Mouse (Mus musculus) layer of hippocampus, adult 9-10 months (tissue): ENCODE results near the gene Klrb1f.
"Not testable (repeated sequence)": the region's sequence is repeated elsewhere in the genome, so short reads cannot be mapped to it uniquely, and the experiment has no call there.

Source experiments
- DNase-seq: peaks from one replicate; pipeline ENCODE4 v3.0.0; 2022; ENCODE audit warnings: low spot score

The Klrb1f gene

DNA sequence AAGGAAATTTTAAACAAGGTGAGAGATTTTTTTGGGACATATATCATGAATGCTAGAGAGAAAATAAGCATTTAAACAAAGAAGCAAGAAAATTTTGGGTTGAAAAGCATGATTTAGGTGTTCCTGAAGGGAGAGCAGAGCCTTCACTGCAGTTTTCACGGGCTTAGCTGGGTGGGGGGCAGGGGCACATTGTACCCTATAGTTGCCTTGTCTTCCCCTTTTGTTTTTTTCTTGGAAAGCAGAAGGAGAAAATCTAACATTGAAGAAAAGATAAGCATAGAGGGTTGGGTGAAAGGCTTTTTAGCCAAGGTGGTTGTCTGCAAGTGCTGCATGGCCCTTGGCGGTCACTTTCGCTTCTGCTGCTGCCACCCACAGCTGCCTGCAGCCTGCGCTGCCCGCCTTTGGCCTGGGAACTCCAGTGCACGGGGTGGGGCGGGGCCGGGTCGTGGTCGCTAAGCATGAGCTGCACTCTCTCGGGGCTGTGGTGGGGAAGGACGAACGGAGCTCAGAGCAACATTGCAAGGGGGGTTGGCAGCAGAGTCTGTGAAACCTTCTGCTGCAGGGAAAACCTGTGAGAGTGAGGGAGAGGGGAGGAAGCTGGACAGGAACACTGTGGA is 3.3 kb downstream of the Klrb1f start:
- no peak for DNase-seq

- no peak for DNase-seq
Measured at GRCm38 (mm10) chr6:129049596-129050251, 4.0 kb downstream of the Klrb1f start.

DNA sequence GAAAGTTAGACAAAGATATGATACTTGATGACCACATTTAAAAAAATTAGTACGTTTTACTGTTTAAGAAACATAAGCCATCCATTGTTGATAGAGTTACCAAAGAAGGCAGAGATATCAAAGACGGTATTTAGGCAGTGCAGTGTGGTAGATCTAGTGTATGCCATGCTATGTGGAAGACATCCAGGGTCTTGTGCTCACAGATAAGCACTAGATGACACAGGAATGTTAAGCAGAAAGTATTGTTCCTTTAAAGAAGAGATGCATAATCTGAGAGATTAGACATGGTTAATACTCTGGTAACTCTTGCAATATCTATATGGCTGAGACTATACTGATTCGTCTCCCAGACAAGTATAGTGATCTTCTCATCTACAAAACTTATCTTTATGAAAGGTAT is 5.4 kb downstream of the Klrb1f start:
- no peak for DNase-seq

DNA sequence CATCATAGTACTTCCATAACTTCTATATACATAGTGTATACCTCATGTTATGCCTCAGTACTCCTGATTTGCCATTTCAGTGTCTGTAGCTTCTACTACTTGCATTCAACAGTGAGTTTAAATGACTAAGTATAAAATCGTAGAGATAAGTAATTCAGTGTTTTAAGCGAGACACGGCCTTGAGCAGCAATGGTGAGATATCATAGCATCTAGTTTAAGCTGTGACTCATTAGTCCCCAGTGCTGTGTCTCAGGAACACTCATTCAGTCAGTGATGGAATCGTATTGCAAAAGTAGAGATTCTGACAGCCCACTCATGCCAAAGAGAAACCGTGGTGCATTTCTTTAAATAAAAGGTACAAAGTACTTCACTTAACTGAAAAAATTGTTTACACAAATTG is 6.0 kb downstream of the Klrb1f start:
- no peak for DNase-seq

GRCm38 (mm10) chr6:129056237-129056636 is 10.5 kb downstream of the Klrb1f start:
- no peak for DNase-seq

DNA sequence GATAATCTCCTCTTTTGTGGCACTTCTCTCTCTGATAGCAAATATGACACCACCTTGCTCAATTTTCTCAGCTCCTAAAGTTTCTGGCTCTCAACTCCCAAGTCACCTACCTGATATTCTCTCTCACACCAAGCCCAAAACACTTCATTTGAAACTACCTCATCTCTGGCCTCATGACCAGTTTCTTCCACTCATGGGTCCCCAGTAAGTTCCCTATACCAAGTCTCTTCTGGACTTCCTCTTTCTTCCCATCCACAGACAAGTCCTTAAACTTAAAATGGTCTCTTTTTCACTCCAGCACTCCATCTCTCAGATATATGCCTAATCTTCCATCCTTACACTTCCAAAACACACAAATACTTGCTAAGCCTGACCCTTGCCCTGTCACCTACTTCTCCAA is 12.3 kb downstream of the Klrb1f start:
- no peak for DNase-seq

- DNase-seq, result no peak
Measured at GRCm38 (mm10) chr6:129065407-129065806, 19.7 kb downstream of the Klrb1f start.

GRCm38 (mm10) chr6:129065857-129066256 is 20.2 kb downstream of the Klrb1f start:
- no peak for DNase-seq

GRCm38 (mm10) chr6:129066530-129066929 is 20.8 kb downstream of the Klrb1f start:
- DNase-seq, result no peak

GRCm38 (mm10) chr6:129066986-129067385 is 21.3 kb downstream of the Klrb1f start:
- DNase-seq, result peak; percentile 73

- no peak for DNase-seq
Measured at GRCm38 (mm10) chr6:129085098-129085497, 39.4 kb downstream of the Klrb1f start.

GRCm38 (mm10) chr6:129086031-129086430 is 40.3 kb downstream of the Klrb1f start:
- not testable (repeated sequence) for DNase-seq

- DNase-seq, result no peak
Measured at GRCm38 (mm10) chr6:129088161-129088560, 42.5 kb downstream of the Klrb1f start.

DNA sequence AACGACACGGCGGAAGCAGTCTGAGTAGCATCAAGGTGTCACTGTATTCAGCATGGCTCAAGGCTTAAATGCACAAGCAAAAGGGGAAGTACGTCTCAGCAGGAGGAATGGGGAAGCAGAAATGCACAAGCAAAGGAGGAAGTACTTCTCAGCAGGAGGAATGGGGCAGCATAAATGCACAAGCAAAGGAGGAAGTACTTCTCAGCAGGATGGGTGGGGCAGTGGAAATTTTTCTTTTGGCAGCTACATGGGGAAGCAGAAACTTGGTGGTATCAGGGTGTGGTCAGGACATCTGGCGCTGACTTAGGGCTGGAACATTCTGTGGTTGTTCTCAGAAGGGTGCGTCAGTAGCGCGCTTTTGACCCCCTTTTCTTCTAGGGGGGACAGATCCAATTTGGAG is 42.9 kb downstream of the Klrb1f start:
- DNase-seq, result not testable (repeated sequence)

DNA sequence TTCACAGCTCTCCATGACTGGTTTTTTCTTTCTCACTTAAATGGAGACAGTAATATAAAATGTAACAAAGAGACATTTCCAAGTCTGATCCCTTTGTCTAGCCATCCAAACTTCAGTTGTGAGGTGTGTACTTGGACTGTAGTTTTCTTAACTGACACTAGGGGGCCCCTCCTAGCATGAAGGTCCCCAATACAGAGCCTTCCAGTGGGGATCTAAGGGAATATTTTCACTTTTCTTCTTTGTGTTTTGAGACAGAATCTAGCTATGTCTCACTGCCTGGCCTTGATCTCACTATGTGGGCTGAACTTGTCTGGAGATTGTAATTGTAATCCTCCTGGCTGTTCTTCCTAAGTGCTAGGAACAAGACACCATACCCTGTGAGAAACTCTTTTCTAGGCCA is 49.5 kb downstream of the Klrb1f start:
- peak; percentile 10 for DNase-seq

GRCm38 (mm10) chr6:129097929-129098328 is 52.2 kb downstream of the Klrb1f start:
- DNase-seq, result no peak

DNA sequence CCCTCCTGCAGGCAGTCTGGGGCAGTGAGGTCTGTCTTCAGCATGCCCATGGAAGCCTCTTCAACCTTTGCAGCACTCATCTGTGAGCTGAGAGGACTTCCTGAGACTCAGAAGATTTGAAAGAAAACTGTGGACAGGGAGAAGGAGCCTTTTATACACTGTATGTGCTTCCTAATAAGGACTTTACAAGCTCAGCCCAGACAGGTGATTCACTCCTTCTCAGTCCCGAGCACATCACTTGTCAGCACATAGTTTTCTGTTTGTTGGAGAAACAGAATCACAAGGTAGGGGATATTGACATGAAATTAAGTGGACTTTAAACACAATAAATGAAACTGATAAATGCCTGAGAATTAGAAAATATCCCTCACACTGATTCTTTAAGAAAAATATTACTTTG is 55.1 kb downstream of the Klrb1f start, which contains the start of gene Clec2e:
Gene Clec2e (minus strand): TSS at position 120 of the 400 bp plus-strand sequence.
- not testable (repeated sequence) for DNase-seq

DNA sequence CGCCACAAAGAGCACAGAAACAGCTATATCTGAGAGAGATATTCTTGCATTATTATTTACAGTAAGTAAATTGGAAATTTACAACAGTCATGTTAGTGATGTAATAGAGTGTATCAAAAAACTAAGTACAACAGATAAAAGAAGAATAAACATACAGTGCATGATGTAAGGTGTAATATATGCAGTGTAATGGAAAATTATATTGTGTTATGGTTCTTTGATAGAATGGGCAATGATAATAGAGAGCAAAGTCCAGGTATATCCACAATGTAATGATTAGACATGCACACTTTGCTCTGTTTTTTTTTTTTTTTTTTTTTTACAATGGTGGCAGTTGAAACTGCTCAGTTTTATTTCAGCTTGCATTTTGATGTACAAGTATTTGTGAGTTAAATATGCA is 55.9 kb downstream of the Klrb1f start:
- no peak for DNase-seq

- no peak for DNase-seq
Measured at GRCm38 (mm10) chr6:129102858-129103555, 57.3 kb downstream of the Klrb1f start.
